7 mouse cellular contexts compared by ENCODE assay signal in genomic region chr3:138527667-138528231, GRCm38 (mm10). TPM values are rescaled to one million over a fixed set of nuclear protein-coding genes. Genes with fewer than 3 reads are reported as not detected.
DNase-seq lines count a peak whose midpoint lies in the region; ATAC-seq lines count a peak whose summit lies in the region.

No protein-coding gene starts in this region.

- no peaks in the 10 kb centered on the region for H3K9me3 ChIP-seq in limb, embryonic 10.5 days (replicated peaks)
- no peaks in the 10 kb centered on the region for H3K9me3 ChIP-seq in midbrain, embryonic 11.5 days (ENCODE audit: control insufficient read depth, low read length)

- H3K4me1 ChIP-seq in limb, embryonic 10.5 days, result peaks cover 24% of the 10 kb centered on the region
- peaks cover 19% of the 10 kb centered on the region for H3K4me1 ChIP-seq in midbrain, embryonic 11.5 days (ENCODE audit: control insufficient read depth, insufficient read depth, low read length)

- intact Hi-C loops in gastrocnemius, postnatal 14 days (cut with DNase I; ENCODE audit: low total_unique reads), result no loop called here

- H3K36me3 ChIP-seq in limb, embryonic 10.5 days, result 0 out of 2 replicates have a peak, but pooled peaks cover 3% of the 10 kb centered on the region
- H3K36me3 ChIP-seq in midbrain, embryonic 11.5 days (ENCODE audit: control insufficient read depth, insufficient read depth, low read length), result no peaks in the 10 kb centered on the region

- peak; percentile 81 to 90 for DNase-seq in adrenal gland, adult (ENCODE audit: inconsistent age in 2 of 2, low spot score in 1 of 2)
- DNase-seq in embryo, embryonic 10 days (ENCODE audit: low spot score), result peak; percentile 92
- peak; percentile 75 for DNase-seq in gastrocnemius, postnatal 14 days
- peak; percentile 84 for DNase-seq in limb, embryonic 10.5 days (ENCODE audit: low spot score)
- peak; percentile 96 for DNase-seq in midbrain, embryonic 11.5 days (ENCODE audit: low spot score, missing footprints)
- DNase-seq in skeletal muscle tissue, adult 2 months (ENCODE audit: low read depth, low spot score), result peak; percentile 55

- ATAC-seq in inflammation-experienced regulatory T-cells, adult 6 months, result peak; percentile 23
- ATAC-seq in midbrain, embryonic 11.5 days (ENCODE audit: low FRiP score), result peak; percentile 85

- H3K4me3 ChIP-seq in limb, embryonic 10.5 days, result peak overlapping the region; percentile 98
- H3K4me3 ChIP-seq in midbrain, embryonic 11.5 days (ENCODE audit: low read depth, low read length), result peak overlapping the region; percentile 95

- H3K27ac ChIP-seq in limb, embryonic 10.5 days, result peak overlapping the region; percentile 99
- peak overlapping the region; percentile 93 for H3K27ac ChIP-seq in midbrain, embryonic 11.5 days (ENCODE audit: low read depth, low read length)

- peak overlapping the region; percentile 98 for H3K9ac ChIP-seq in midbrain, embryonic 11.5 days (ENCODE audit: low read length)

- H3K4me2 ChIP-seq in midbrain, embryonic 11.5 days, result peak overlapping the region; percentile 57

- no peaks in the 10 kb centered on the region for H3K27me3 ChIP-seq in limb, embryonic 10.5 days (ENCODE audit: low read depth, poor library complexity, severe bottlenecking)
- no peaks in the 10 kb centered on the region; the same call in 1 of the 2 replicates for H3K27me3 ChIP-seq in midbrain, embryonic 11.5 days (ENCODE audit: control insufficient read depth, insufficient read depth, low read length)

- under 1% methylated on average over 51 of the region's 64 CpGs for WGBS in limb, embryonic 10.5 days
- under 1% methylated on average over 56 of the region's 64 CpGs for WGBS in midbrain, embryonic 11.5 days

RNA-seq across cellular contexts. Expression of gene Eif4e, which starts 1.8 kb away (rescaled TPM):
- total RNA-seq in gastrocnemius, postnatal 14 days (2021), result 100 to 1,000 TPM; 101 to 108 TPM
- polyA plus RNA-seq in inflammation-experienced regulatory T-cells, adult 6 months (2017; shearing (Covaris generic)), result 100 to 1,000 TPM; 233 to 405 (median 322) TPM
- 540 and 565 TPM in 2 replicates for polyA plus RNA-seq in limb, embryonic 10.5 days (2016; fragmentation: Nextera tagmentation; extraction: Ambion mirVana)
- polyA plus RNA-seq in midbrain, embryonic 11.5 days (2014; fragmentation: Nextera tagmentation; extraction: Ambion mirVana), result 493 and 516 TPM in 2 replicates

RNA-seq across cellular contexts. Expression of gene Metap1, which starts 38.4 kb away (rescaled TPM):
- 10 to 100 TPM; 43.5 to 44.8 TPM for total RNA-seq in gastrocnemius, postnatal 14 days (2021)
- 10 to 100 TPM; 30.5 to 37.9 (median 35.2) TPM for polyA plus RNA-seq in inflammation-experienced regulatory T-cells, adult 6 months (2017; shearing (Covaris generic))
- 49.7 and 51.1 TPM in 2 replicates for polyA plus RNA-seq in limb, embryonic 10.5 days (2016; fragmentation: Nextera tagmentation; extraction: Ambion mirVana)
- polyA plus RNA-seq in midbrain, embryonic 11.5 days (2014; fragmentation: Nextera tagmentation; extraction: Ambion mirVana), result 49.2 and 53.7 TPM in 2 replicates

Comparison
In these comparisons a context has a peak if more than half of its experiments do, and no peak if none do; other contexts are left out.
1. Peak in every context shown above with its lines: DNase-seq, ATAC-seq, H3K4me3 ChIP-seq and H3K27ac ChIP-seq.